Mouse (Mus musculus) erythroblast, embryonic 14.5 days (primary cell): Measurements from ENCODE around the gene Cdc42bpa.

Experiments used
- GATA1 ChIP-seq: IDR thresholded peaks from 2 replicates; pipeline ENCODE4 v1.6.1; 2012; ENCODE audit warnings: low read length, inconsistent platforms, mixed read lengths
- TAL1 ChIP-seq: IDR thresholded peaks from 3 replicates; pipeline ENCODE4 v1.6.1; 2012; ENCODE audit warnings: low read length, inconsistent platforms, mixed read lengths

DNA sequence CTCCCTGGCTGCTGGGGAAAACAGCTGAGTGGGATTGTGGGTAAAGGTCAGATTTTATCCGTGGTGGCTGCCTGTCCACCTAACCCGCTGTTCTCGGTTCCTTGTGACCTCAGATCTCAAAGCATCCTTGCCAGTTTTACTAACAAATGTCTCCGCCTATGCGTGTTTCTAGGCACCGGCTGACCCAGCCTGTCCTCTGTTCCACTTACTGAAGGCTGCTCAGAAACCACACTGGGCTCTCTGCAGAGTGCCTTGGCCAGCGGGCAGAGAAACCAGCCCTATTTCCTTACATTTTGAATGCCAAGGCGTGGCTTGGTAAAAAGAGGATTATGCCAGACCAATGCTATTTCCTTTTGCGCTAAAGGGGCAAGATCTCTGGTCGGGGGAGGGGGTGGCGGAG, 42.8 kb upstream of the Cdc42bpa start:
- TF ChIP-seq GATA1 (no peak), TAL1 (no peak)
